Mouse (Mus musculus) heart, embryonic 13.5 days (tissue): Measurements from ENCODE around the gene Ets2. TPM values are rescaled to one million over a fixed set of nuclear protein-coding genes. Genes with fewer than 3 reads are reported as not detected.

ENCODE experiments used
- ATAC-seq: fragments of 200-750 bp; cut with Nextera tagmentation; 2 replicates; pipeline ENCODE4 v1.8.0; 2017; ENCODE audit warnings: moderate TSS enrichment; ENCODE audit not compliant: insufficient number of reproducible peaks, low FRiP score, low TSS enrichment; ENCODE audit errors: extremely low read depth
- H3K27ac ChIP-seq: fragments of 300-500 bp; sonication (generic); replicated peaks from 2 replicates; pipeline ENCODE4 v1.5.1; 2015; ENCODE audit warnings: moderate library complexity, mild to moderate bottlenecking, inconsistent platforms
- H3K27me3 ChIP-seq: fragments of 300-500 bp; sonication (generic); replicated peaks from 2 replicates; pipeline ENCODE4 v1.6.1; 2015; ENCODE audit warnings: mild to moderate bottlenecking, inconsistent platforms
- H3K36me3 ChIP-seq: fragments of 300-500 bp; sonication (generic); 2 replicates; pipeline ENCODE4 v1.6.1; 2015; ENCODE audit warnings: mild to moderate bottlenecking, inconsistent platforms
- H3K4me1 ChIP-seq: fragments of 300-500 bp; sonication (generic); 2 replicates; pipeline ENCODE4 v1.6.1; 2015; ENCODE audit warnings: inconsistent platforms
- H3K4me2 ChIP-seq: fragments of 300-500 bp; sonication (generic); 2 replicates; pipeline ENCODE4 v1.6.1; 2015; ENCODE audit warnings: inconsistent platforms, mild to moderate bottlenecking, moderate library complexity
- H3K4me3 ChIP-seq: fragments of 300-500 bp; sonication (generic); 2 replicates; pipeline ENCODE4 v1.5.1; 2015; ENCODE audit warnings: moderate library complexity, mild to moderate bottlenecking, inconsistent platforms
- H3K9ac ChIP-seq: fragments of 300-500 bp; sonication (generic); 2 replicates; pipeline ENCODE4 v1.6.1; 2015; ENCODE audit warnings: inconsistent platforms, mild to moderate bottlenecking, moderate library complexity
- H3K9me3 ChIP-seq: fragments of 300-500 bp; sonication (generic); 2 replicates; pipeline ENCODE4 v1.6.1; 2016; ENCODE audit warnings: inconsistent platforms
- WGBS: fragments of 180-500 bp; shearing (Covaris S2); methylation state at CpG from one replicate; pipeline ENCODE4 v1.1.7; 2015; ENCODE audit warnings: mixed read lengths; 5-methylcytosine and 5-hydroxymethylcytosine counted together
- polyA plus RNA-seq: library from polyadenylated mRNA; unstranded; fragments of >200 nt; fragmentation: Nextera tagmentation; extraction: Ambion mirVana; gene quantifications from 2 replicates; pipeline ENCODE4 v1.2.1, GENCODE M21; 2015

The Ets2 gene
- polyA plus RNA-seq, 1 experiment from 2014 or later: 44.9 TPM

DNA sequence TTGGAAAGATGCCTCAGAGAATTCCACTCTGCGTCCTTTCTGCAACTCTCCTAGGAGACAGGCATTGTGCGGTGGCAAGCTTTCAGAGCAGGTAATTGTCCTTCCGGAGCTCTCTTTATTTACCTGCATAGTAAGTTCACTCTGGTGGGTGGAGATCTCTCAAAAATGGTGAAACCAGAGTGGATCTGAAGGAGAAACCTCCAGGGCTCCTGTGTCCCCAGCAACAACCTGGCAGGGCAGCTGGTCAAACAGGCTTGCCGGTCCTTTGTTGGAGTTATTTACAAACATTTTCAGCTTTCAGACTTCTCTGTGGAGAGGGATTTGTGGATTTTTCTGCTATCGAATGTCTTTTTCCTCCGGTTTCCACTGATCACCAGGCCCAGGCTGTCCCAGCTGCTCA is 34.6 kb downstream of the Ets2 start:
- Histone ChIP-seq H3K9me3 (no peaks in the 10 kb centered on the region), H3K27ac (no peak overlapping the region), H3K36me3 (no peaks in the 10 kb centered on the region), H3K9ac (no peak overlapping the region), H3K4me1 (no peaks in the 10 kb centered on the region), H3K4me2 (no peak overlapping the region), H3K4me3 (no peak overlapping the region), H3K27me3 (no peaks in the 10 kb centered on the region)
- no peak for ATAC-seq
- WGBS: 79% methylated on average over 6 of the region's 6 CpGs

DNA sequence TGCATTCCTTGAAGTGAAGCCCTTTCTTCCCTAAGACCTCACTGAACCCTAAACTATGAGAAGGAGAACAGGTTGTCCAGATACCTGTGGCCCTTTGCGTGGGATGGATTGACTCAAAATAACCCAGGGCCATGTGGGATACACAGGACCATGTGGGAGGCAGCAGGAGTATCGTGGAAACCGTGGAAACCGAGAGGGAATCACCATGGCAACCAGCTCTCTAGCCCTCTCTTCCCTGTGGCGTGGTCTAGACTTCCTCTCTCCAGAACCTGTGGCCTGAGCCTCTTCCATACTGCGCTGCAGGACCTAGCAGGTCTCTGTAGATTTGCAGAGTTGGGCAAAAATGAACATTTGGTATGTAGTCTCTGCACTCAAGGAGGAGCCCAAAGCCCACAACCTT is 37.6 kb downstream of the Ets2 start:
- peaks cover 10% of the 10 kb centered on the region for H3K4me1 ChIP-seq
- H3K9me3 ChIP-seq: no peaks in the 10 kb centered on the region
- no peaks in the 10 kb centered on the region for H3K36me3 ChIP-seq
- no peaks in the 10 kb centered on the region for H3K27me3 ChIP-seq
- no peak for ATAC-seq
- 76% methylated on average over 6 of the region's 6 CpGs for WGBS
- H3K27ac ChIP-seq: no peak overlapping the region
- no peak overlapping the region for H3K4me3 ChIP-seq
- no peak overlapping the region for H3K9ac ChIP-seq
- H3K4me2 ChIP-seq: no peak overlapping the region

DNA sequence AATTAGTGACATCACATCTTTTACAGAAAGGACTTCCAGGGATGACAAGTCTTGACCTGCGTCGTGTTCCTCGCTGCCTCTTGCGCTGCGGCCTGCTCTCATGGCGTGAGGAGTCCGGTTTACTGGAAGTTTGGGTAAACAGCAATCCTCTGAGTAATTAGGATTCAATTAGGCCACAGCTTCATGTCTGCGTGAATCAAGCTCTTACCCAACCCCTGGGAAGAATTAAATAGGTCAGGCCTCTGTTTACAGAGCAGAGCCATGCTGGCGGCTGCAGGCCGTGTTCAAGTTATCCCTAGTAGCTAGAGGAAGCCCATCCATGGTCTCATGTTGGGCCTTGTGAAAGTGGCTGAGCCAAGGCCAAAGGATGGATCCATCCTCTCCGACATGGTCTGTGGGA is 39.5 kb downstream of the Ets2 start:
- 86% methylated on average over 11 of the region's 11 CpGs for WGBS
- H3K9me3 ChIP-seq: no peaks in the 10 kb centered on the region
- no peak overlapping the region for H3K4me3 ChIP-seq
- no peaks in the 10 kb centered on the region for H3K27me3 ChIP-seq
- H3K4me1 ChIP-seq: peaks cover 10% of the 10 kb centered on the region
- H3K27ac ChIP-seq: no peak overlapping the region
- no peak overlapping the region for H3K9ac ChIP-seq
- no peak for ATAC-seq
- H3K36me3 ChIP-seq: no peaks in the 10 kb centered on the region
- no peak overlapping the region for H3K4me2 ChIP-seq

DNA sequence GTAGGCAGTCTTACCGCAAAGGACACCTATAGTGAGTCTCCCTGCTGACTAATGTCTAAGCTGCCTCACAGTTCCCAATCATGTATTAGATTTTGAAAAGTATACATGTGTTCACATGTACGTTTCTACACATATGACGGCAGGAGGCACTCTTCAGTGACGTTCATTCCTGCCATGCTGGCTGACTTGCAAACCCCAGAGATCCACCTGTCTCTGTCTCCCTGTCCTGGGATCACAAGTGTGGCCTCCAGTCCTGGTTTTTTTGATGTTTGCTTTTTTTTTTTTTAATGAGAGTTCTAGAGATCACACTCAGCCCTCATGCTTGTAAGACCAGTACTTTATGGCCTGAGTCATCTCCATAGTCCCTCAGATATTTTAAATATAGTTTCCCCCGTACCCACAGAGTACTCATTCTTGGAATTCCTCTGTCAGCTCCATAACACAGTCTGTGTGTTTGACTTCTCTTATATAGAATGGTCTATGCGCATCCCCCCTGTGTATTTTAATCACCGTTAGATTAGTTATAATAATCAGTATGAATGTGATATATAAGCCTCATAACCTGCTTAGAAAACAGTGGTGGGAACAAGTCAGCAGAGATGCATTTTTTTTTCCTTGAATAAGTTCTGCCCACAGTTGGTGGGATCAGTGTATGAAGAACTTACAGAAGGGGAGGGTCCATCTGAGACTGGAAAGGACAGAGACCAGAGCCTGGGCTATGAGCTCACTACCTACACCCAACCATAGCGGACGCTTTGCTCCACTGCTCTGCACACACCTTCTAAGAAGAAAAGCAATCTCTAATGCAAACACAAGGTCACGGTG is 40.3 kb downstream of the Ets2 start:
- WGBS: 65% methylated on average over 10 of the region's 10 CpGs
- no peak for ATAC-seq

DNA sequence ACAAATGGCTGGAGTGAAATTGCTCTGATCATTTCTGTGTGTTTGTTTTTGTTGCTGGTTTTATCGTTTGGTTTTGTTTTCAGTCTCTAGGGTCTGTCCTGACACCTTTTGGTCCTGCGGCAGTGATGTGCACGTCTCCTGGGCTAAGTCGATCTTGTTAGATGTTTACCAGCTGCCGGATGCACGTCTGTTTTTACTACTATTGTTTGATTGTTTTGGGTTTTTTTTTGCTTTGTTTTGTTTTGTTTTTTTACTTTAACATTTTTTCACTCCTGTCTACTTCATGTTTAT is 40.8 kb downstream of the Ets2 start:
- Histone ChIP-seq H3K9ac (no peak overlapping the region), H3K27me3 (no peaks in the 10 kb centered on the region), H3K4me1 (peaks cover 10% of the 10 kb centered on the region), H3K4me3 (no peak overlapping the region), H3K36me3 (no peaks in the 10 kb centered on the region), H3K4me2 (no peak overlapping the region), H3K27ac (no peak overlapping the region), H3K9me3 (no peaks in the 10 kb centered on the region)
- ATAC-seq: no peak
- whole genome bisulfite sequencing: 29% methylated on average over 6 of the region's 6 CpGs

More for the DNA sequence above, 40.3 kb downstream of the Ets2 start:
- no peak overlapping the region for H3K4me2 ChIP-seq
- no peak overlapping the region for H3K9ac ChIP-seq
- no peak overlapping the region for H3K27ac ChIP-seq
- H3K9me3 ChIP-seq: no peaks in the 10 kb centered on the region
- H3K36me3 ChIP-seq: no peaks in the 10 kb centered on the region
- peaks cover 10% of the 10 kb centered on the region for H3K4me1 ChIP-seq
- no peak overlapping the region for H3K4me3 ChIP-seq
- no peaks in the 10 kb centered on the region for H3K27me3 ChIP-seq

DNA sequence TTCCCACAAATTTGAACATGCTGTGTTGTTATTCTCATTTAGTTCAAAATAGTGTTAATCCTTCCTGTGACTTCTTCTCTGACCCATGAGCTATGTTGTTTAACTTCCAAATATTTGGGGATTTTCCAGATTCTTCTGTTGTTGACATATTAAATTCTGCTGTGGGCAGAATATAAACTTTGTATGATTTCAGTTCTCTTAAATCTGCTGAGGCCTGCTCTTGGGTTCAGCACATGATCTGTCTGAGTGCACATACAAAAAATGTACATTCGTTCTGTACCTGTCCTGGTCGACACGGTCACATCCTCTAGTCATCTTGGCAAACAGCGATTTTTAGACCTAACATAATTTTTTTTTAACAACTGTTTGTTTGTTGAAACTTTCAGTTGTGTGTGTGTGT is 41.2 kb downstream of the Ets2 start:
- Histone ChIP-seq H3K4me3 (no peak overlapping the region), H3K4me2 (no peak overlapping the region), H3K9ac (no peak overlapping the region), H3K36me3 (no peaks in the 10 kb centered on the region), H3K9me3 (no peaks in the 10 kb centered on the region), H3K27me3 (no peaks in the 10 kb centered on the region), H3K27ac (no peak overlapping the region), H3K4me1 (peaks cover 10% of the 10 kb centered on the region)
- no peak for ATAC-seq
- WGBS: 79% methylated on average over 4 of the region's 4 CpGs

DNA sequence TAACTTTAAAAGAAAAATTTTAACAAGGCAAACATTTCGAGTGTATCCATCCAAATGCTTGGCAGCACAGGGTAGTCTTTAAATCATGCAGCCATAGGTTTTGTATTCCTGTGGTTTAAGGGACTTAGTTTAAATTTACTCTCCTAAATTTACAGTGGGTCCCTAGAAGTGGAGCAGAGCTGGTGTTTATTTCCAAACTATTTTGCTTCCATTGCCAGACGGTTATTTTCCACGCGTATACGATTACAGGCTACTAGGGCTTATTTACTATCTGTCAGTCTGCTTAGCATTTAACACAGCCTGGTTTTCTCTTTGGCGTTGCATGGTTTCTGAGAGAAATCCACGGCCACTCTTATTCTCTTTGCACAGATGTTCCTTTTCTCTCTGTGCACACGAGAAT is 42.9 kb downstream of the Ets2 start:
- H3K27ac ChIP-seq: no peak overlapping the region
- H3K9ac ChIP-seq: no peak overlapping the region
- H3K4me1 ChIP-seq: peaks cover 20% of the 10 kb centered on the region
- no peaks in the 10 kb centered on the region for H3K27me3 ChIP-seq
- H3K4me2 ChIP-seq: no peak overlapping the region
- ATAC-seq: no peak
- WGBS: 74% methylated on average over 8 of the region's 8 CpGs
- H3K36me3 ChIP-seq: no peaks in the 10 kb centered on the region
- no peak overlapping the region for H3K4me3 ChIP-seq
- no peaks in the 10 kb centered on the region for H3K9me3 ChIP-seq

DNA sequence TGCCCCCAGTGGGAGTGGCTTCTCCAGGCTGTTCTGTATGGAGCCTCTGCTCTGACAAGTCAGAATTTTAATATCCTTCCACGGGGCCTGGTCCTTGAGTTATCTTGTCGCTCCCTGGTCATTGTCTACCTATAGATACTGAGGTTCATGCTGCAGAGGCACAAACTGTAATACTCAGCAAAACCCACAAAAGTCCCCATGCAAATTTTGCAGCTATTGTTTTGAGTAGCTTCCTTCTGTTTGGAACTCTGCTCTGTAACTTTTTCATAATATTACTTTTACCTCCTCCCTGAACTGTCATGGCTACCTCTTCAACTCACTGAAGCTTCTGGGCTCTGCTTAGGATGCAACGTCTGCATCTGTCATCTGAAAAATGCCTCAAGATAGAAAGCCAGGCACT is 43.8 kb downstream of the Ets2 start:
- no peak overlapping the region for H3K9ac ChIP-seq
- no peaks in the 10 kb centered on the region for H3K27me3 ChIP-seq
- no peak overlapping the region for H3K4me3 ChIP-seq
- H3K27ac ChIP-seq: no peak overlapping the region
- no peaks in the 10 kb centered on the region for H3K9me3 ChIP-seq
- H3K4me2 ChIP-seq: no peak overlapping the region
- H3K36me3 ChIP-seq: no peaks in the 10 kb centered on the region
- H3K4me1 ChIP-seq: peaks cover 24% of the 10 kb centered on the region
- WGBS: 51% methylated on average over 3 of the region's 3 CpGs
- no peak for ATAC-seq

DNA sequence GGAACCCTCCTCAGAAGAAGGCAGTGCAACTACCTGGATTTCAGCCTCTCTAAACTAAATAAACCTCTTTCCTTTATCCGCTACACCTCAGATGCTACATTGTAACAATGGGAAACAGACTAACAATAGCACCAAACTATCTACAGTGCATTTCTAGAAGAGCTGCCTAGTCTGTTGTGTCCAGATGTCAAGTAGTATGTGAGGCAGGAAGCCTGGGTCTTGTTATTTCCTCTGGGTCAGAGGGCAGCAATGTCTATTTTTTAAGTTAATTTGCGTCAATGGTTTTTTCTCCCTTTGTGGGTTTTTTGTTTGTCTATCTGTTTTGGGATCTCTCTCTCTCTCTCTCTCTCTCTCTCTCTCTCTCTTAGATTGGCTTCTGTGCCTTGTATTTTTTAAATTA is 44.7 kb downstream of the Ets2 start:
- 0 out of 2 replicates have a peak overlapping the region, but pooled peaks have one; percentile 12 for H3K27ac ChIP-seq
- 65% methylated on average over 2 of the region's 2 CpGs for WGBS

DNA sequence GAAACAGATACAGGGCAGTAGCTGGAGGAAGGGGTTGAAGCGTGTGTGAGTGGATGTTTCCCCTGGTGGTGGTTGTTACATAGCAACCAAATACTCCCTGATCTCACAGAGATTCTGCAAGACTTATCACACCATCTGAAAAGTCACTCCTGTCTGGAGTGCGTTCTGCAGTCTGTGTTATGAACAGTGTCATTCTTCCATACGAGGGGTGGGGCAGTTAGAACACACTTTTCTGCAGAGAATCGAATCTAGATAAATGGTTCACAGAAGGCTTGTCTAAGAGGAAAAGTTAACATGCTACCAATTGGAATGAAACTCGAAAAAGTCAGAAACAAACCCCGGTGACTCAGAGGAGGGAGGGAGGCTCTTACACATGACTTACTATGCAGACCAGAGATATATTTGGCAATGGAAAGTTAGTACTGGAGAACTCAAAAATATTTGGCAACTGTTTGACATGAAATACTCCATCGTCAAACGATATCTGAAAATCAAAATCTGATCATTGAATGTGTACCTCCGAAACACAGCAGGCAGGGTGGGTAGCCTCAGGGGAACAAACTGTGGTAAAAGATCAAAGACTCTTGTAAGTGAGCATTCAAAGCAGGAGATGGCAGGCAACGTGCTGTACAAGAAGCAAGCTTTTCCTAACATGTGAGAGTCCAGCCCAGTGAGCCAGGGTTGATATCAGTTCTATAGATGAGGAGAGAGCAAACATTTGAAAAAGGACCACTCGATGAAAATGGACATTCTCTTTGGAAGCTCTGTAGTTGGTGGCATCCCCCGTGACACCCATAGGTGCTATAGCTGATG is 47.6 kb downstream of the Ets2 start:
- H3K27me3 ChIP-seq: no peaks in the 10 kb centered on the region
- H3K4me1 ChIP-seq: peaks cover 28% of the 10 kb centered on the region
- H3K36me3 ChIP-seq: no peaks in the 10 kb centered on the region
- H3K4me3 ChIP-seq: no peak overlapping the region
- 61% methylated on average over 12 of the region's 12 CpGs for WGBS
- H3K9me3 ChIP-seq: no peaks in the 10 kb centered on the region
- no peak overlapping the region for H3K4me2 ChIP-seq
- no peak overlapping the region for H3K9ac ChIP-seq
- no peak for ATAC-seq
- no peak overlapping the region for H3K27ac ChIP-seq

More for the DNA sequence above, 44.7 kb downstream of the Ets2 start:
- no peak overlapping the region for H3K9ac ChIP-seq
- peaks cover 24% of the 10 kb centered on the region for H3K4me1 ChIP-seq
- H3K4me2 ChIP-seq: no peak overlapping the region
- no peak overlapping the region for H3K4me3 ChIP-seq
- ATAC-seq: no peak
- H3K27me3 ChIP-seq: no peaks in the 10 kb centered on the region
- H3K9me3 ChIP-seq: no peaks in the 10 kb centered on the region
- H3K36me3 ChIP-seq: no peaks in the 10 kb centered on the region

DNA sequence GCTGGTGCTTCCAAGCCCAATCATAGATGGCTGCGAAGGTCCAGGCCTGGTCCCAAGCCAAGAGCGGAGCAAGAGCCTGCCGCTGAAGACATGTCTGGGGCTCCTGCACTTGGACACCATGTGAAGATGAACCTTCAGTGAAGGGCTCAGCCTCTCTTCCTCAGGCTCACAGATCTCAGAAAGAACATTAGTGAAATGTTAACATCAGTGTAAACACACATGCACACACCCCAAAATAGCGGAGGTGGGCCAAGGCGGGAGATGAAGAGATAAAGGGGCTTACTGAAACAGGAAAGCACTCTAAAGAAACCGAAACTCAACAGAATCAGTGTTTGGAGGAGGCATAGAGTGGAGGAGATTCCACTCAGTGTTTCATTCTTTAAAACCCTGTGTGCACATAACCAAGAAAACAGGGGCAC is 48.3 kb downstream of the Ets2 start:
- Histone ChIP-seq H3K9ac (no peak overlapping the region), H3K9me3 (no peaks in the 10 kb centered on the region), H3K27me3 (no peaks in the 10 kb centered on the region), H3K4me2 (no peak overlapping the region), H3K27ac (no peak overlapping the region), H3K4me3 (no peak overlapping the region), H3K4me1 (peaks cover 28% of the 10 kb centered on the region), H3K36me3 (no peaks in the 10 kb centered on the region)
- no peak for ATAC-seq
- WGBS: 78% methylated on average over 6 of the region's 6 CpGs

DNA sequence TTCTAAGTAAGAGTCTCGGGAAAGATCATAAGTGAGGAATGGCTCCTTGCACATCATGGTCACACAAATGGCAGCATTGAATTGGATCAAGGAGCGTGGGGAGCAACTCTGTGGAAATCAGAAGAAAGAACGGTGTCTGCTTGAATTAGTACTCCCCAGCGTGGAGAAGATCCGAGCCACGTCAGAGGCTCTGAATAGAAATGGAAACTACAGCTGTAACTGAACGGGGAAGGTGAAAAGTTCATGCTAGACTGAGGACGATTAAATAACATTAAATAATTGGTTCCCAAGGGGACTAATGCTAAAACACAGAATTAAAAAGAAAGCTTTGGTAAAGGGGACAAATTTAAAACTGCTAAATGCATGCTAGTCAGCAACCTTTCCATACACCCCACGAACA is 50.6 kb downstream of the Ets2 start:
- no peak overlapping the region for H3K4me2 ChIP-seq
- H3K9me3 ChIP-seq: no peaks in the 10 kb centered on the region
- H3K36me3 ChIP-seq: no peaks in the 10 kb centered on the region
- no peak overlapping the region for H3K27ac ChIP-seq
- no peak for ATAC-seq
- H3K4me3 ChIP-seq: no peak overlapping the region
- WGBS: 74% methylated on average over 9 of the region's 9 CpGs
- no peaks in the 10 kb centered on the region for H3K27me3 ChIP-seq
- H3K4me1 ChIP-seq: peaks cover 28% of the 10 kb centered on the region
- H3K9ac ChIP-seq: no peak overlapping the region
